Comparison of ENCODE assay signal across 28 mouse cellular contexts in the genomic region with DNA sequence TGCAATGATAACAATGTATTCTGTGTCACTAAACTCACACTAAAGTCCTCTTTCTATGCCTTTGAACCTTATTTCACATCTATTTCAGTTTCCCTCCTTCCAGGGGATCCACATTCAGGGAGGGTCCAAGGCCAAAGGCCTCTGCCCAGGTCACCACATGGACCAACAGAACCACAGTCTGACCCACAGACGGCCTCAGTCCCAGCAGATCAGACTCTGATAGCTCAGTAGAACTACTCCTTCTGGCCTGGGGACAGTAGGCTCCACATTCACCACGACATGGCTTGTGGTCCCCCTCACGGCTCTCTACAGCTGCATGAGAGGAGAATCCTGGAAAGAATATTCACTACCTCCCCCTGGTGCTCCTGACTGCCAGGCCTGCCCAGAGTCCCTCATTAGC. TPM values are rescaled to one million over a fixed set of nuclear protein-coding genes. Genes with fewer than 3 reads are reported as not detected.
"Had no signal": no experiment of that assay in that cellular context is flagged by ENCODE, and none has a peak within 500 bp of the region (broad histone marks: within the 10 kb centered on the region; RNA-seq: fewer than 3 reads in every experiment).

No protein-coding gene starts in this region.

- ATAC-seq: forebrain, embryonic 13.5 days; forebrain, embryonic 14.5 days; forebrain, embryonic 15.5 days; forebrain, embryonic 16.5 days; forebrain, postnatal 0 days had no signal

- DNase-seq: cerebellum, adult 2 months; cerebellum, adult 8-10 months; cerebellum, adult 9-10 months; cerebellum, adult 9-11 months; cerebellum, postnatal 10 days; cerebellum, postnatal 14 days; cerebellum, postnatal 25 days; cerebellum, postnatal 36 days; embryo, embryonic 11 days; forebrain, postnatal 0 days; gastrocnemius, adult 2 months; gastrocnemius, postnatal 10 days; gastrocnemius, postnatal 14 days; gastrocnemius, postnatal 25 days; gastrocnemius, postnatal 36 days; heart, adult 18-20 months; heart, adult 2 months had no signal

- H3K4me3 ChIP-seq: embryonic facial prominence, embryonic 10.5 days; embryonic facial prominence, embryonic 12.5 days; embryonic facial prominence, embryonic 13.5 days; embryonic facial prominence, embryonic 15.5 days; erythroblast, embryonic 14.5 days; forebrain, embryonic 10.5 days; forebrain, embryonic 12.5 days; forebrain, embryonic 13.5 days; forebrain, embryonic 15.5 days; gastrocnemius, adult 2 months; heart, adult 2 months had no signal

- H3K9ac ChIP-seq: embryonic facial prominence, embryonic 12.5 days; embryonic facial prominence, embryonic 13.5 days; embryonic facial prominence, embryonic 15.5 days; forebrain, embryonic 12.5 days; forebrain, embryonic 13.5 days; forebrain, embryonic 15.5 days; forebrain, postnatal 0 days had no signal

- H3K4me2 ChIP-seq: embryonic facial prominence, embryonic 12.5 days; embryonic facial prominence, embryonic 13.5 days; embryonic facial prominence, embryonic 15.5 days; forebrain, embryonic 12.5 days; forebrain, embryonic 13.5 days; forebrain, embryonic 15.5 days had no signal

- H3K27me3 ChIP-seq: embryonic facial prominence, embryonic 12.5 days; embryonic facial prominence, embryonic 13.5 days; embryonic facial prominence, embryonic 15.5 days; forebrain, embryonic 12.5 days; forebrain, embryonic 13.5 days; forebrain, embryonic 15.5 days had no signal

- H3K27ac ChIP-seq: embryonic facial prominence, embryonic 10.5 days; embryonic facial prominence, embryonic 12.5 days; embryonic facial prominence, embryonic 13.5 days; embryonic facial prominence, embryonic 15.5 days; forebrain, embryonic 10.5 days; forebrain, embryonic 12.5 days; forebrain, embryonic 13.5 days; forebrain, embryonic 15.5 days; gastrocnemius, adult 2 months; heart, adult 2 months had no signal

RNA-seq across cellular contexts. Expression of a gene that starts 5.3 kb away (rescaled TPM):
- polyA plus RNA-seq: erythroblast, embryonic 14.5 days had no signal

RNA-seq across cellular contexts. Expression of a gene that starts 25.9 kb away (rescaled TPM):
- polyA plus RNA-seq: erythroblast, embryonic 14.5 days had no signal

RNA-seq across cellular contexts. Expression of a gene that starts 33.3 kb away (rescaled TPM):
- polyA plus RNA-seq: erythroblast, embryonic 14.5 days had no signal
